Mouse (Mus musculus): Measurements from ENCODE around the gene Ugt1a9. TPM values are rescaled to one million over a fixed set of nuclear protein-coding genes. Genes with fewer than 3 reads are reported as not detected.

The Ugt1a9 gene
- polyA plus RNA-seq, 1 experiment = not detected

DNA sequence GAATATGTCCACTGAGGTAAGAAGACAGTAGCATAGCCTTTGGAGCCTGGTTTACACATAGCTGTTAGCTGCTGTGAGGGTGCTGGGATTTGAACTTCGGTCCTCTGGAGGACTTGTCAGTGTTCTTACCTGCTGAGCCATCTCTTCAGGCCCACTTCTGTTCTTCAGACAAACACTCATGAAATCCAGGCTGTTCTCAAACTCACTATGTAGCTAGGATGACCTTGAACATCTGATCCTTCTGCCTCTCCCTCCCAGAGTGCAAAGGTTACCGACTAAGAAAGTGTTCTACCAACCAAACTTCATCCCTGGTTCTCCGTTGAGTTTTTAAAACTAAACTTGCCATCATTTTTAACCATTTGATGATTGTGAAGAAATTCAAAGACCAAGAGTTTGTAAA is 66.7 kb downstream of the Ugt1a9 start:
- no peak for TF ChIP-seq GATA1 (IDR thresholded peaks at IDR 0.05; ENCODE audit: low read length)

DNA sequence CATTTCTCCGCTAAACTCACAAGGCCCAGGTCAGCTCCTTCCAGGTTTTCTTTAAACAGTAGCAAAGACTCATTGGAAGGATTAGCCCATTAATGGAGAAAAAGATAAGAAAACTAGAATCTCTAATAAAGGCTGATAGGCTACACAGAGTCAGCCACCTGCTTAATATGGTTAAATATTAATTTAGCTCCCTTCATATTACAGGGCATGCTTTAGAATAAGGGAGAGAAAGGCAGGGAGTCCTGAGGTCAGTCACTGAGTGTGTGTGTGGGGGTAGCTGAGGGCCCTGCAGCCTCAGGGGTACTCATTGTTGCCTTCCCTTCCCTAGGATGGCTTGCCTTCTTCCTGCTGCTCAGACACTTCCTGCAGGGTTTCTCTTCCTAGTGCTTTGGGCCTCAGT is 67.5 kb downstream of the Ugt1a9 start:
- no peak for TF ChIP-seq GATA1 (IDR thresholded peaks at IDR 0.05; ENCODE audit: low read length)

DNA sequence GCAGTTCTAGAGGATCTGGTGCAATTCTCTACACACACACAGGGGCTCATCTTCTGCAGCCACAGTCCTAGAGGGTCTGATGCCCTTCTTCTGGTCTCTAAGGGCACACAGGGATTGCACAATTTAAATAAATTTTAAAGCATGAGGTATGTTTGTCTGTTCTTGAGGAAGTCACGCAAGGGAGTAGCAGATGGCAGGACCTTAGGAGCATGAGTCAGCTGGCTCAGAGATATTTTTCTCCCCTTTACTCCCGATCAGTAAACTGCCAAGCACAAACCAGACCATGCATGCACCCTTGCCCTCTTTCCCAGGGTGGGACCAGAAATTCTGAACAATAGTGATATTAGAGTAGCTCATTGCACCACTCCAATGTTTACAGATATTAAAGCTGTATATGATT is 87.8 kb downstream of the Ugt1a9 start:
- TF ChIP-seq GATA1 (IDR thresholded peaks at IDR 0.05; ENCODE audit: low read length) = no peak

- TF ChIP-seq GATA1 (IDR thresholded peaks at IDR 0.05; ENCODE audit: low read length) = no peak
Measured at GRCm38 (mm10) chr1:88165711-88166110, 95.1 kb downstream of the Ugt1a9 start, which contains the start of gene Ugt1a5. Gene Ugt1a5 (plus strand): TSS chr1:88166012.

DNA sequence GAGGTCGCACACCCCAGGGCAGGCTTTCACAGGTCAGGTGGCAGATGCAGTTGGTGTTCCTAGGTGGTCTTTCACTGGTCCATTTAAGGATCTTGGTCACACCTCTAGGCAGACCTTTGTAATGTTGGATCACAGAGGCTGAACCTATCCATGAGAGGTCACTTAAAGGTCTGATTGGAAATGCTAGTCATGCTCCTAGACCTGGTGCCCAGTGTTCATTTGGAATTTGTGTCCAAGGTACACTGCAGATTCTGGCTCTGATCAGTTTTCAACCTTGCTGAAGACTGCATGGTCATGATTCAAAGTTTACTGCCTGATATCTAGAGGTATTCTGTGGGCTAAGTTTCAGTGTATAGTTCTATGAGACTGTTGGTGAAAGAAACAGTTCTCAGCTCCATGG is 109.1 kb downstream of the Ugt1a9 start:
- TF ChIP-seq GATA1 (IDR thresholded peaks at IDR 0.05; ENCODE audit: low read length) = no peak

- no peak for TF ChIP-seq GATA1 (IDR thresholded peaks at IDR 0.05; ENCODE audit: low read length)
Measured at GRCm38 (mm10) chr1:88186325-88186935, 115.8 kb downstream of the Ugt1a9 start.

GRCm38 (mm10) chr1:88192136-88192535 is 121.5 kb downstream of the Ugt1a9 start:
- TF ChIP-seq GATA1 (IDR thresholded peaks at IDR 0.05; ENCODE audit: low read length) = no peak

DNA sequence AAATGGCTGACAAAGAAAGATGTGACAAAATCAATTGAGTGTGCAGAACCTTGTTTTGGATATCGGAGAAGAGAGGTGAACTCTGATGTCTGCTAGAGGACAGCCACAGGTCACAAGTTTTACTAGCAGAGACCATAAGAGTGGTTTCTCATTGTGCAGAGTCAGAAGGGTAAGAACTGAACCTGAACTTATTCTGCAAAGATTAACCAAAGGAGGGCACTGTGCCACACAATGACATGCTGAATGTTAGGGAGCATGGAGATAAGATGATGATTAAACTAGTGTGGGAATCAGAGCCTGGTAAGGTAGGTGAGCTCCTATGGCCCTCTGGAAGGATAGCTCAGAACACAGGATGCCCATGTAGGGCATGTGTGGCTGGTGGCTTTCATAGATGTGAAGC is 125.1 kb downstream of the Ugt1a9 start:
- TF ChIP-seq GATA1 (IDR thresholded peaks at IDR 0.05; ENCODE audit: low read length) = no peak

GRCm38 (mm10) chr1:88197443-88197842 is 126.8 kb downstream of the Ugt1a9 start:
- TF ChIP-seq GATA1 (IDR thresholded peaks at IDR 0.05; ENCODE audit: low read length) = no peak

DNA sequence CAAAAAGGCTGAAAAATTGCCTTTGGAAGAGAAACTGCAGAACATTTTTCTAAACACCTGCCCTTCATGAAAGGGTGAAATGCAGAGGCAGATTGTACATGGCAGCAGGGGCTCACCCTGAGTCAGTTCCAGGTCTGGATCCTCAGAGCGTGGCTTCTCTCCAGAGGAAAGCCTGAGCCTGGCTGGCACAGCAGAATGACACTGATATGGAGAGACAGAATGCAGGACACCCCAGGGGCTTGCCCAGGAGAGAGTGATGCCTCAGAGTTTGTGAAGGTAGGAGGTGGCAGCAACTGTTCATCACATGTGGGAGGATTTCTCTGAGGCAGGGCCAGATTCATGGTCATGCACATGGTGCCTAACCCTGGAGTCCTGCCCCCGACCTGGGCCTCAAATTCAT is 129.4 kb downstream of the Ugt1a9 start:
- TF ChIP-seq GATA1 (IDR thresholded peaks at IDR 0.05; ENCODE audit: low read length) = no peak

DNA sequence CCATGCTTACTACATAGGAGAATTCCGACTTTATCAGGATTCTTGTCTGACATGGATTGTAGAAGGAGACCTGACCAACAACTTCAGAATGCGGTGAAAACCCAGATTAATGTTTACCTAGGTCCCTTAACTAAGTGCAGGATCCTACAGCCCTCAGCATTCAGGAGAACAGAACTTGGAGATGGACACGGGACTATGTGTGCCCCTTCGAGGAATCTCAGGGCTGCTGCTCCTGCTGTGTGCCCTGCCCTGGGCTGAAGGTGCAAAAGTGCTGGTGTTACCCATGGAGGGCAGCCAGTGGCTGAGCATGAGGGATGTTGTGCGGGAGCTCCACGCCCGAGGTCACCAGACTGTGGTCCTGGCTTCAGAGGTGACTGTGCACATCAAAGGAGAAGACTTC is 129.9 kb downstream of the Ugt1a9 start, which contains the start of gene Ugt1a2:
Gene Ugt1a2, plus strand, starts transcription at position 146 of the 400 bp plus-strand sequence.
- TF ChIP-seq GATA1 (IDR thresholded peaks at IDR 0.05; ENCODE audit: low read length) = no peak

- TF ChIP-seq GATA1 (IDR thresholded peaks at IDR 0.05; ENCODE audit: low read length) = no peak
Measured at GRCm38 (mm10) chr1:88205294-88205922, 134.8 kb downstream of the Ugt1a9 start, which contains the start of gene Dnajb3. Gene Dnajb3 (minus strand): TSS chr1:88205782.

- no peak for TF ChIP-seq GATA1 (IDR thresholded peaks at IDR 0.05; ENCODE audit: low read length)
Measured at GRCm38 (mm10) chr1:88206843-88207479, 136.4 kb downstream of the Ugt1a9 start.

DNA sequence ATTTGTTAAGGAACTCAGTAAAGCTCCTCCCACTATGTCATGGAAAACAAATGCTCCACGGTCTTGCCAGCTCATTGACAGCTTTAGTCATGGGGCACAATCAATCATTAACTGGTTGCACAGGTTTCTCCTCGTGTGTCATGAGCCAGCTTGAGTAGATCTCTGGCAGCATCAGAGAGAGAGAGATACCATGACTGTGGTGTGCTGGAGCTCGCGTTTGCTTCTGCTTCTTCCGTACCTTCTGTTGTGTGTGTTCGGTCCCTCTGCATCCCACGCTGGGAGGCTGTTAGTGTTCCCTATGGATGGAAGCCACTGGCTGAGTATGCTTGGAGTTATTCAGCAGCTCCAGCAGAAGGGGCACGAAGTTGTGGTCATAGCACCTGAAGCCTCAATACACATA is 141.2 kb downstream of the Ugt1a9 start, which contains the start of gene Ugt1a1:
Gene Ugt1a1, plus strand, starts transcription at position 148 of the 400 bp plus-strand sequence.
- no peak for TF ChIP-seq GATA1 (IDR thresholded peaks at IDR 0.05; ENCODE audit: low read length)

DNA sequence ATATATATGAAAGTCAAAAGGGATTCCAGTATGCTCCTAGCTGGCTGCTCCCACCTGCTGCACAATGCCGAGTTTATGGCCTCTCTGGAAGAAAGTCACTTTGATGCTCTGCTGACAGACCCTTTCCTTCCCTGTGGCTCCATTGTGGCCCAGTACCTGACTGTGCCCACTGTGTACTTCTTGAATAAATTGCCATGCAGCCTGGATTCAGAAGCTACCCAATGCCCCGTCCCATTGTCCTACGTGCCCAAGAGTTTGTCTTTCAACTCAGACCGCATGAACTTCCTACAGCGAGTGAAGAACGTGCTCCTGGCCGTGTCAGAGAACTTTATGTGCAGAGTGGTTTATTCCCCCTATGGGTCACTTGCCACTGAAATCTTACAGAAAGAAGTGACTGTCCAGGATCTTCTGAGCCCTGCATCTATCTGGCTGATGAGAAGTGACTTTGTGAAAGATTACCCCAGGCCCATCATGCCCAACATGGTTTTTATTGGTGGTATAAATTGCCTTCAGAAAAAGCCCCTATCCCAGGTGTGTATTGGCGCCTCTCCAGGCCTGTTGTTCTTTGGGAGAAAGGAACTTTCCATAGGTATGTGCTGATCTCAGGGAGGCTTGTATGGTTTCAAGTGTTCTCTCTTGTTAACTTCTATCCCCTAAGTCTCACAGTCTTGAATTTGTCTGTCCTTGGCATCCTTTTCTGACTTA is 141.9 kb downstream of the Ugt1a9 start:
- TF ChIP-seq GATA1 (IDR thresholded peaks at IDR 0.05; ENCODE audit: low read length) = no peak

- no peak for TF ChIP-seq GATA1 (IDR thresholded peaks at IDR 0.05; ENCODE audit: low read length)
Measured at GRCm38 (mm10) chr1:88213061-88213460, 142.5 kb downstream of the Ugt1a9 start.
